Mouse (Mus musculus) thymus, postnatal 4 days (tissue): Measurements from ENCODE around the gene Gm20388.

Experiments
- DNase-seq: peaks from one replicate; pipeline ENCODE4 v3.0.0; 2021

Gene Gm20388

GRCm38 (mm10) chr8:120265471-120265870 lies 354.8 kb downstream of the Gm20388 start:
- no peak for DNase-seq

- DNase-seq = no peak
These were observed 357.9 kb downstream of the Gm20388 start for GRCm38 (mm10) chr8:120268541-120268980.

GRCm38 (mm10) chr8:120270449-120270848 lies 359.8 kb downstream of the Gm20388 start:
- no peak for DNase-seq

- no peak for DNase-seq
These were observed 362.8 kb downstream of the Gm20388 start for GRCm38 (mm10) chr8:120273430-120273829.

DNA sequence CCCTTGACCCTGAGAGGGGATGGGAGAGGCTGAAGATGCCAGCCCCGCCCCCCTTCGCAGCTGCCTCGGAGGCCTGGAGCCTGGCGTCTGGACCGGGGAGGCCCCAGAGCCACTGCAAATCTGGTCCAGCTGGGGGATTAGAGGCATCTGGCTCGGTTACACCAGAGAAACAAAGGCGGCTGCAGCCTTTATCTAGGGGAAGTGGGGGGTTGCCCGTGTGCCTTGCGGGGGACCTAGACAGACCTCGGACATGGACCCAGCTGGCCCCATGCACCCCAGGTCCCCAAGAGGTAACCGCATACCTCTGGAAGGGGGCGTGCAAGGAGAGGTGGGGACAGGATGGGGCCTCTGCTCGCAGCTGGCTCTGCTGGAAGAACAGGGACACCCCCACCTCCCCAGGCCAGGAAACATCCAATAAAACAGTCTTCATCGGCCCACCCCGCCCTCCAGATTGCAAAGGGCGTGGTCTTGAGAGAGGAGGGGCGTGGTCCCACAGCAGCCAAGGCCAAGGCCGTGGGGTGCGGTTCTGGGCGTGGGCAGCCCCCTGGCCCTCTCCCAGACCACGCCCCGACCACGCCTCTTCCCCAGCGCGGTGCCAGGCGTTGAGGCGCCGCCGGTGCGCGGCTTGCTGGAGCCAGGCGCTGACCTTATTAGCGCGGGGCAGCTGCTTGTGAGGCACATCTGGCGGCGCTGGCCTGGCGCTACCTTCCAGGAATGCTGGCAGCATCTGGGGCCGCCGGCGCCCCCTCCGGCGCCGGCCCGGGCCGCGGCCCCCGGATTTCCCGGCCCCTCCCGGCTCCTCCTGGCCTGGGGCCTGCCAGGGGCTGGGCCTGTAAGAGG lies 365.6 kb downstream of the Gm20388 start:
- peak; percentile 82 for DNase-seq

GRCm38 (mm10) chr8:120276891-120277426 lies 366.3 kb downstream of the Gm20388 start:
- peak; percentile 73 for DNase-seq

DNA sequence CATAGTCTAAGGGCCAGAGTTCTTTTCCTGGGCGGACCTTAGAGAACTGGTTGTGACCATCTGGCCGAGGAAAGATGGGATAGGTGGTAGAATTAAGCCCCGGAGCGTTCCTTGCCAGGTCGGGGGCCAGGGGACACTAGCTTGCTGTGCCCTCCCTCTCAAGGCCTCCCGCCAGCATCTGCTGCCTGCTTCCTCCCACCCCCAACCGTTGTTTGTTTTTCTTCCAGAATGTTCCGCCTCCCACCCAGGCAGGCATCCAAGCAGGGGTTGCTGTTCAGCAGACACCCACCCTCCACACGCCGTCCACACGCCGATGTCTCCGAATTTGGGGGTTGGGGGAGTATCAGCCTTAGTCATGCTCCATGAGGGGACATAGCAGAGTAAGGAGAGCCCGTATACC lies 367.4 kb downstream of the Gm20388 start:
- DNase-seq = no peak

GRCm38 (mm10) chr8:120279418-120279817 lies 368.8 kb downstream of the Gm20388 start:
- no peak for DNase-seq

DNA sequence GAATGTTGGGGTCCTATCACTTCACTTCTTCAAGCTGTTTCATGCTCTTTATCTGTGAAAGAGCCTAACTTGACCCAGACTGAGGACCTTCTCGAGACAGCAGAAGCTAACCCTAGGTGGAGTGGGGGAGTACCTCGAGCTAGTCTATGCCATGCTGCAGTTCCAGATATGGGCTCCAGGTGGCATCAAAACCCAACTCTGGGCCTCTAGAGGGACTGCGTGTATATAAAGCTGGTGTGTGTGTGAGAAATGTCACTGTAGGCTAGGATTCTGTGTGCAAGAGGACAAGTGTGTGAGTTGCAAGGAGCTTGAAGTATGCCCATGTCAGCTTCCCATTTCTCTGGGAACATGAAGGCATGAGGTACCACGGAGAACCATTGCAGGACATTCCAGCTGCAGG lies 370.8 kb downstream of the Gm20388 start:
- peak; percentile 93 for DNase-seq

DNA sequence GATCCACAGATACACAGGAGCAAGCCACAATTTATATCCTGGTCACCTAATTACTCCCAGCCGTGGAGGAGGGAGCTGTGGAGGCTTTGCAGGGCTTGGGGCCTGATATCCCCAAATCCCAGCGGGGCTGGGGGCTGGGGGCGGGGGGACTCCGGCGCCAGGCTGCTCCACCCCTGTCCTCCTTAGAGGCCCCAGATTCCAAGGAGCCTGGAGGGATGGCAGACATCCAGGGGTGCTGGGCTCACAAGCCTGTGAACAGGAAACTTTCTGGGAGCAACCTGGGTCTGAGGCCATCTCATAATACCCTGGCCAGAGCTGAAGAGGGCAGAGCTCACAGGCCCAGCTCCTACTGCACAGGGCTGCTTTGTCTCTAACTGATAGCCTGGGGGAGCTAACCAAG lies 371.8 kb downstream of the Gm20388 start:
- DNase-seq = no peak

- DNase-seq = peak; percentile 28
These were observed 373.6 kb downstream of the Gm20388 start for GRCm38 (mm10) chr8:120284265-120284664.

DNA sequence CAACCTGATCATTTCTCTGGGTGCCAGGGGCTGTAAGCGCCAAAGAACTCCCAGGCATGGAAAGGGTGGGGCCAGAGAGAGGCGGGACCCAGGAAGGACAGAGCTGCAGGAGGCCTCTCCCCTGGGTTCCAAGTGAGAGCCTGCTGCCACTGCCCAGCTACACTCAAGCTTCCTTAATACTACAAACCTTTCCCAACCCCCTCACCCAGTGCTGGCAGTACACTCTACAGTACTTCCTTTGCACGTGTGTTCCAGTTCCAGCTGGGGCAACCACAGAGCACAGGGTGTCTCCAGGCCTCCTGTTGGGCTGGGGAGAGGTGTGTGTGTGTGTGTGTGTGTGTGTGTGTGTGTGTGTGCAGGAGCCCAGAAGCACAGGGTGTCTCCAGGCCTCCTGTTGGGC lies 374.4 kb downstream of the Gm20388 start:
- DNase-seq = peak; percentile 72

GRCm38 (mm10) chr8:120285878-120286277 lies 375.2 kb downstream of the Gm20388 start:
- DNase-seq = peak; percentile 68

- peak; percentile 88 for DNase-seq
These were observed 377.7 kb downstream of the Gm20388 start for GRCm38 (mm10) chr8:120288122-120288908.

- no peak for DNase-seq
These were observed 378.6 kb downstream of the Gm20388 start for GRCm38 (mm10) chr8:120289191-120289590.

DNA sequence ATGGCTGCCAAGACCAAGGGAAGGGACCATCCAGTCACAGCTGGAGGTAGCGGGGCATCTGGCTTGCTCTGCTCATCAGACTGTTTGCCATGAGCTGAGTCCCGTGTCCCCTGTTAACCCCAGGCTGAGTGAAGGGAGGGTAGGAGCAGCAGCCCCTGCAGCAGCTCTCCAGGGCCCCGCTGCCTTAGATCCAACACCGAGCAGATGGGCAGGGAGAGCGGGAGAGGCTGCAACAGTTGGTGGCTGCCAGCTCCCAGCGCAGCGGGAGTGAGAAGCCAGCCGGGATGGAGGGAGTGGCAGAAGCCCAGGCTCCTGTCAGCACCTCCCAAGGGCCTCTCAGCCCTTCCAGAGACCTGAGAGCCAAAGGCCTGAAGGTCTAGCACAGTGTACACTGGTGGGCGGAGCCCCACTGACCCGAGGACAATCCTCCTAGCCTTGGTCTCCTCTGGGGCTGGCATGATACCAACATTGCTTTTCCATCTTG lies 379.1 kb downstream of the Gm20388 start:
- DNase-seq = peak; percentile 24

DNA sequence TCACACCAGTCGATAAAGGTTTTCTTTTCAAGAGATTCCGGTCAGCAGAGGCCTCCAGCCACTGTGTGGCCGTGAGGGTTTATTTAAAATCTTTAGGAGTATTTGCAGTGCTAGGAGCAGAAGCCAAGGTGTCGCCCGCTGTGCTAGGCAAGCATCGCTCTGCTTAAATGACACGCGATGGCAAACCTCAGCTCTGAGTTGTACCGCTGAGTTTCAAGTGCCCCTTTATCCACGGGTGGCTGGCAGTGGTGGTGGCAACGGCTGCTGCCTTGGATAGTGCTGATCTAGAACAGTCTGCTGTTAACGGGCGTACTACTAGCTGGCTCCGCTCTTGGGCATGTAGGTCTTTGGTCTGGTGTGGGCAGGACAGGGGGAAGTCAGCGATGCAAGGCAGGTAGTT lies 380.0 kb downstream of the Gm20388 start:
- DNase-seq = peak; percentile 33

DNA sequence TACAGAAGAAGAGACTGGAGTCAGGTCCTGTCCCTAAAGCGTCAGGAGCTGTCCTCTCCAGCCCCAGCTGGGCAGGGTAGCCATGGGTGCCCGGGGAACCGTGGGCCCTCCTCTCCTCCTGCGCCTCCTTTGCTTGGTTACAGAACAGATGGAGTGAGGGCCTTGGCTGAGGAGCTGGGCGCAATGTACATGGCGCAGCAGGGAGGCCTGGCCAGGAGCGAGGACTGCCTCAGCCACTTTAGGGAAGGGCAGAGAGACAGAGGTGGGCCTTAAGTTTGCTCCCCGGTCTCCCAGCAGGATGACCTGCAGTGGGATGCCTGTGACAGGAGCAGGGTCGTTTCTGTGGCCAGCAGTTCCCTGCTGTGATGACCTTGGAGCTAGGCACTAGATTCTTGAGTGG lies 381.0 kb downstream of the Gm20388 start:
- DNase-seq = no peak

DNA sequence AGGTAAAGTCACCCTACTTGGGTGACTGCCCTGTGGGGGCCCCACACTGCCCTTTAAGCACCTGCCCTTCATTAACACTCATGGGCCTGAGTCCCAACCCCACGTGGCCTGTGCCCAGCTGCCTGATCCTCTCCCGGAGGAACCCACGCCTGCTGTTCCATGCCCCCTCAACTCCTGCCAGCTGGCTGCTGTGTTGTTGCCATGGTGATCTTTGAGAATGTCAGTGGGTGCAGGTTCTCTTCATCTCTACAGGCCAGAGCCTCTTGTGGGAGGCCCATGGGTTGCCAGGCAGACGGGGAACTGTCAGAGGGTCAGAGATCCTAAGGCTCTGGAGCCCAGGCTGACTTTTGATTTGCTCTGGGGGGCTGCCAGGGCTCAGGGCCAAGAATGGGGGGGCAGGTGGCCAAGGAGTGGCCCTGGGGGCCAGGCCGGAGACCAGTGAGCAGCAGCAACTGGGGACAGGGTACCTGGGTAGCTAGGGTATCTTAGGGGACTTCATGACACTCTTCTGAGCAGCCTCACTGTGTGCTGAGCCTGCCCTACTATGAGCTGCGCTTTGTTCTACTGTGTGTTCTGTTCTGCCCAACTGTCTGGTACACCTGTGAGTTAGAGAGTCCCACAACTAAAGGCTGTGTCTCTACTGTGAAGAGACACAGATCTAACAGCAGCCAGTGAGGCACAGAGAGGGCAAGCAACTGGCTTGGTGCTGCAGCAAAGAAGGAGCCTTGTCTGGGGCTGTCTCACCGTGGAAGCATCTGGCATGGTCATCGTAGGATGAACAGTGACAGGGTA lies 381.9 kb downstream of the Gm20388 start:
- DNase-seq = peak; percentile 51

- peak; percentile 60 for DNase-seq
These were observed 383.0 kb downstream of the Gm20388 start for GRCm38 (mm10) chr8:120293421-120294357.
